Mouse (Mus musculus): ENCODE data around the gene Vmn2r34. TPM values are rescaled to one million over a fixed set of nuclear protein-coding genes. Genes with fewer than 3 reads are reported as not detected.
"Not testable (repeated sequence)": the region's sequence is repeated elsewhere in the genome, so short reads cannot be mapped to it uniquely, and the experiment has no call there.

The Vmn2r34 gene
- total RNA-seq (2021): not detected
- long read RNA-seq, experiment 1: 0 reads
- long read RNA-seq, experiment 2: 0 reads

GRCm38 (mm10) chr7:7689413-7689812, at the start of gene Vmn2r34:
Gene Vmn2r34, minus strand, starts transcription at chr7:7689513.
- not testable (repeated sequence) for DNase-seq

DNA sequence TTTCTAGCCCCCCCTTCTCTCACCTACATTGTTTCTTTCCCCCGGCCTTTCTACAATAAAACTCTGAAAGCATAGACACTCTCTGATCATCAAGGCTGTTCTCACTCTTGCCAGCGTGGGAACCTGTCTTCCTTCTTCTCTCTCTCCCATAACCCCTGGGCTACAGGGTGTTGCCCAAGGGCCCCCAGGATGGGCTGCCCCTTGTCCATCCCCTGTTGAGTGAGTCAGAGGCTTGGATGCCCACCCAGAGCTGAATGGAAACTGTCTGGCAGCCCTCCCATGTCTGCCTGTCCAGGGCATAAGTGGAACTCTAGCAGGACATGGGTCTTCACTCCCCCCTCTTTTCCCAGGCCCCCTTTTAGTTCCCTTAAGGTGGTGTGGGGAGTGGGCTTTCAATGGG, 15.3 kb downstream of the Vmn2r34 start:
- not testable (repeated sequence) for DNase-seq

Other genes with a start within 250 kb of the Vmn2r34 start
- gene Vmn2r32, start 209.5 kb downstream of the Vmn2r34 start, total RNA-seq (2021): not detected
- gene Vmn2r33, start 122.7 kb downstream of the Vmn2r34 start, total RNA-seq (2021): not detected
- gene Vmn2r35, start 130.4 kb upstream of the Vmn2r34 start, total RNA-seq (2021): not detected
- not detected for gene Vmn2r36, start 213.0 kb upstream of the Vmn2r34 start, total RNA-seq (2021)

Measured in gastrocnemius, postnatal 10 days (tissue).